Mouse (Mus musculus) neural tube, embryonic 10.5 days (tissue): ENCODE measurements around the gene Alpl.

Source experiments
- DNase-seq: peaks from one replicate; pipeline ENCODE4 v3.0.0-alpha.2; 2017; ENCODE audit warnings: low spot score; ENCODE audit errors: extremely low spot score

Alpl gene

DNA sequence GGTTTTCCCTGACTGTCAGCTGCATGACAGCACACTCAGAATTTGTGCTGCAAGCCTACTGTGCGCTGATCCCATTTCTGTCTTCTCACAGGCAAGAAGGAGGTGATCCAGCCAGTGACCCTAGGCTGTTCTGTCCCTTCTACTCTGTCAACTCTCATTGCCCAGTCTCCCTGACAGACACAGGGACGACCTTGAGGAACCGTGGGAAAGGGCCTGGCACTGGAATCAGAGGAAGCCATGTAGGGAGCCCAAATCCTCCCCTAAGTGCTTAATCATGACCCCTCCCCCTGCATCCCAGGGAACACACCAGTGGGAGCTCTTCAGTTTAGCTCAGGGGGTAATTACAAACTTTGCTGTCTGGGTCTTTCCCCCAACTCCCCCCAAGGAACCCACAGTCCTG lies 58.4 kb downstream of the Alpl start:
- no peak for DNase-seq

DNA sequence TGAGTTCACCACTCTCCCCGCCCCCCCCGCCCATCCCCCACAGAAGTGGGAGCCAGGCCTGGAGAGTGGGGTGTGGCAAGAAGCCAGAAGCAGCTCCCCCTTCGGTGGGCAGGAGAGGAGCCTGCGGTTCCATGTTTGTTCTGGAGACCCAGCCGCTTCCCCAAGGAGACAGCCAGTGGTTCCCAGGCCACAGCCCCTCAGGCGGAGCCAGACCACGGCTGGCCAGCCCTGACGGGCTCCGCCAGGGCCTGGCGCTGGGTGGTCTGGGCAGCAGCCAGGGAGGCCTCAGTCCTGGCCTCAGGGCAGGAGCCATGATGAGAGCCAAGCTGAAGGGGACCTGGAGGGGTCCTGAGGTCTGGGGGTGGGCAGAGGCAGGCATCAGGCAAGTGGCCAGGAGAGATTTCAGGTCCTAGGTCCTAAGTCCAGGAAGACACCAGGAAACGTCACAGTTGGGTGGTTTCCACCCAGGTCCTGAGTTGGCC lies 59.9 kb downstream of the Alpl start:
- no peak for DNase-seq

- no peak for DNase-seq
Measured at GRCm38 (mm10) chr4:137733459-137733858, 62.7 kb downstream of the Alpl start.

- DNase-seq, result no peak
Measured at GRCm38 (mm10) chr4:137732962-137733361, 63.2 kb downstream of the Alpl start.

GRCm38 (mm10) chr4:137732361-137732760 lies 63.8 kb downstream of the Alpl start:
- no peak for DNase-seq

DNA sequence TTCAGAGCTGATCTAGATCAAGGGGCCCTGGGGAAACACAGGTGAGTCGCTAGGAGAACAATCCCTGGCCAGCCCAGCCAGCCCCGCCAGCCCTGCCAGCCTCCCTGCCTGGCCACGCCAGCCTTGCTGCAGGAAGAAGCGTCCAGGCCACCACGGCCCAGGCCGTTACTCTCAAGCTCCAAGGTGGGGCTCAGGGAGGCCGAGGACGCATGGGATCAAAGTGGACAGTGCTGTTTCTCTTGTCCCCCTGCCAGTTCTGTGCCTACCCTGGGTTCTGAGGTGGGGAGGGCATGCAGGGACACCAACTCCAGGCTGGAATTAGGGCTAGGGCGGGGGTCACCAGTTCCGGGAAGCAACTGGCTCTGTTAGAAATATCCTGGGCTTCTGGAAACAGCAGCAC lies 64.3 kb downstream of the Alpl start:
- DNase-seq, result no peak

- no peak for DNase-seq
Measured at GRCm38 (mm10) chr4:137730757-137731156, 65.4 kb downstream of the Alpl start.

DNA sequence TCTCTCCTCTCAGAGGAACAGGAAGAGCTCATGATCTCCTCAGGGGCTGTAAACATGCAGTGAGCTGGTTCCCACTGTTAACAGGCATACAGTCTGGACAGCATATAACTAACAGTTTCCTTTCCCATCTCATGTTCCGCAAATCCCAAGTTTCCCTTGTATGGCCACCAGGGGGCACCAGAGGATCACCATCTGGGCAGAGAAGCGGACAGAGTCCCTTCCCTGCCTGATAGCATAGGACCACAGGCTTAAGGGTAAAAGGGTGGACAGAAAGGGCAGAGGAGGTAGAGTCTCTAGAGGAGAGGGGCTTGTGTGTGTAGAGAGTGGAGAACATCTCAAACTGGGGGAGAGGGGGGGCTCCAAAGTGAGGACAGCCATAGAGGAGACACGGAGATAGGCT lies 66.0 kb downstream of the Alpl start:
- DNase-seq, result peak; percentile 93

GRCm38 (mm10) chr4:137729155-137729855 lies 66.9 kb downstream of the Alpl start:
- no peak for DNase-seq

- DNase-seq, result peak; percentile 58
Measured at GRCm38 (mm10) chr4:137728399-137729154, 67.6 kb downstream of the Alpl start.

DNA sequence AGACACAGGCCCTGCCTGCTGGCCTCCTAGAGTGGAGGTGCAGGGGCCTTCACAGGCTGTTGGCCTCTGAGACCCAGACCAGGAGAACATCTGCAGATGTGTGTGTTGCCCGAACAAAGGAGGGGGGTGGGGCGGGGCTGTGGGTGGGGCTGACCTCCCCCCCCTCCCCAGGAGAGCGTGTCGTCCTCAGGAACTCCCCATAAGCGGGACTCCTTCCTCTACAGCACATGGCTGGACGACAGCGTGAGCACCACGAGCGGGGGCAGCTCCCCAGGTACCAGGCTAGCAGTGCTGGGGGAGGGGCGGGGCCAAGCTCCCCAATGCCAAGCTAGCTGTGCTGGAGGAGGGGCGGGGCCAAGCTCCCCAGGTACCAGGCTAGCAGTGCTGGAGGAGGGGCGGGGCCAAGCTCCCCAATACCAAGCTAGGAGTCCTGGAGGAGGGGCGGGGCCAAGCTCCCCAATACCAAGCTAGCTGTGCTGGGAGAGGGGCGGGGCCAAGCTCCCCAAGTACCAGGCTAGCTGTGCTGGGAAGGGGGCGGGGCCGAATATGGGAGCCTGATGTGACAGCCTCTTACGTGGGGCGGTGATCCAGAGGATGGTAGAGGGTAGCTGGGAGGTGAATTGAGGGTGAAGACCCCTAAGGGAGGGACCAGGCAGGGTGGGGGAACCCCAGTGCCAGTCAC lies 68.5 kb downstream of the Alpl start:
- DNase-seq, result peak; percentile 51

DNA sequence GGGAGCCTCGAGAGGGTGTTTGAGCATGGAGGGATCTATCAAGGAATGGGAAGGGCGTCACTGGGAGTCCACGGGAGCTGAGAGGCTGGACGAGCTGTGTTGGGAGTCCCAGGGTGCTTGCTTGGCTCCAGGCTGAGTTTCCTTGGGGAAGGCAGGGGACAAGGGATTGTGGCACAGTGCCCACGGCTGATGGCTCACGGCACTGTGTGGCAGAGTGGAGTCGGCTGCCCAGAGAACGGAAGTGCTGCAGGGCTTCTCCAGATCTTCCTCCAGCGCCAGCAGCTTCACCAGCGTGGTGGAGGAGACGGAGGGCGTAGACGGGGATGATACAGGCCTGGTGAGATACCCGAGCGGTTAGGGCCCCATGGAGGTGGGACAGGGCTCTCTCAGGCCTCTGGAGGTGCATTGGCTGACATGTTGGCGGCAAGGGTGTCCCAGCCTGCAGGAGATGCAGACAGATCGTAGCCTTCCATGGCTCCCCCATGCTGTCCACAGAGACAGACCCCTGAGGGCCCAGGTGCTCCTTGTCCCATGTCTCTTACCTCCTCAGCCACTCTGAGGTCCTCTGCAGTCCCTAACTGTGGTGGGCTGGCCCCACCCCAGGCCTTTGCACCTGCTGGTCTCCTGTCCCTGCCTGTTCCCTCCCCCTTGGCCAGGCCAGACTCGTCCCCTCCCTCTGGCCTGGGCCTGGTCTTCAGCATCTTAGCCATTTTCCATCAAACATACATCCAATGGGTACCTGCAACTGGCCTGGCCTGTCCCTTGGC lies 69.3 kb downstream of the Alpl start:
- no peak for DNase-seq

DNA sequence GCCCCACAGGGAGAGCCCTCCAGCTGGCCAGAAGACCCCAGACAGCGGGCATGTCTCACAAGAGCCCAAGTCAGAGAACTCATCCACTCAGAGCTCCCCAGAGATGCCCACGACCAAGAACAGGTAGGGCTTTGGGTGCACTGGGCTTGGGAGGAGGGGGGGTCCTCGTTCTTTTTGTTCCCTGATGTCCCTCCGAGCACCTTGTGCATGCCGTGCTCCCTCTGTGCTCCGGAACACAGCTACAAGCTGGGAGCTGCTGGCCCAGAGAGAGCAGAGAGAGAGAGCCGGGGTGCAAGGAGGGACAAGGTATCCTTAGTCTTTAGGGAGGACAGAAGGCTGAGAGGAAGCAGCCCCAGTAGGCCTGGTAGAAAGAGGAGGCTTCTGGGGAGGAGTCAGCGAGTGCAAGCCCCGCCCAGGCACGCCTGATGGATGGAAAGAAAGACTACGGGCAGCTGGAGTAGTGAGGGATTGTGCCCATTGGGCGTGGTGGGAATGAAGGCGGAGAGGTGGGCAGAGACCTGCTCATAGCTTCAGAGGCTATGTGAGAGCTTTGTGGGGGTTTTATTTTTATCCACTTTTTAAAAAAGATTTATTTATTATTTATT lies 70.5 kb downstream of the Alpl start:
- DNase-seq, result no peak

- DNase-seq, result peak; percentile 67
Measured at GRCm38 (mm10) chr4:137724766-137725165, 71.4 kb downstream of the Alpl start.

- no peak for DNase-seq
Measured at GRCm38 (mm10) chr4:137724212-137724611, 72.0 kb downstream of the Alpl start.

GRCm38 (mm10) chr4:137723527-137723926 lies 72.7 kb downstream of the Alpl start:
- no peak for DNase-seq

DNA sequence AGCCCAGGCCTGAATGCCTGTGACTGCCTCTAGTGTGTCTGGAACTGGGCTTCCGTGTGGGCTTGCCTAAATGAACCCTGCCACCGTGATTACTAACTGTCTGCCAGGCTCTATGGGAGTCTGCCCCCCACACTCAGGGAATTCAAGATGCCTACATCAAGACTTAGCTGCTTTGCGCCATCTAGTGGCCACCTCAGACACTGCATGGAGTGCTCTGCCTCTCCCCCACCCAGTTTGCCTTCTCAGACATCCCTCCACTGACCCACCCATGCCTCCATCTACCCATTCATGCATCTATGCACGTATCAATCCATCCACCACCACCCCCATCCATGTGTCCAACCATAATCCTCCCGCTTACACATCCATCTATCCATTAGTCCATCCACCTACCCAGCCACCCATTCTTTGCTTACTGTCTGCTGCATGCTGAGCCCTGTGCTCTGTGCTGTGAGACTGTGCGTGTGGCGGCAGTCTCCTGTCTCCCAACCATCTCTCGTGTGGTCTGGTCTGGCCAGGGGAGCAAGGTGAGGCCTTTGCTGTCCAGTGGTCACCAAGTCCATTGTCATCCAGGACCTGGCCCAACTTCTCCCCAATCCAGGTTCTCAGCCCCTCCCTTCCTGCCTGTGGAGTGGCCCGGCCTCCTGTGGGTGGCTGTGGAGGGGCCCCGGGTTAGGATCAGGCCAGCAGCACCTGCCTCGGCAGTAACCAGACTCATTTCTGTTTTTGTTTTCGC lies 73.3 kb downstream of the Alpl start:
- DNase-seq, result peak; percentile 84

DNA sequence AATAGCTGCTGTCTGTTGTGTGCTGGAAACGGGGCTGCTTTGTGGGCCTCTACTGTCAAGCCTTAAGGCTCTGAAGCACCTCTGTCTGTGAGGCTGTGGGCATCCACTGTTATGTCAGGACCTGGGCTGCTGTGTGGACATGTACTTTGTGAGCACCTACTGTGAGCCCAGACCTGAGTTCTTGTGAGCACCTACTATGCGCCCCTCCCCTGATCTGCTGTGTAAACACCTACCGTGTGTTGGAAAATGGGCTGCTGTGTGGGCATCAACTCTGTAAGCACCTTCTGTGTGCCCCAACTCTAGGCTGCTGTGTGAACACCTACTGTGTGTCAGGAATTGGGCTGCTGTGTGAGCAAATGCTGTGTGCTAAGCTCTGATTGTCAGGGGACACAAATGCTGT lies 74.0 kb downstream of the Alpl start:
- no peak for DNase-seq

GRCm38 (mm10) chr4:137721563-137721962 lies 74.6 kb downstream of the Alpl start:
- DNase-seq, result no peak

- peak; percentile 34 for DNase-seq
Measured at GRCm38 (mm10) chr4:137719378-137720077, 76.7 kb downstream of the Alpl start.
